Mouse (Mus musculus) forebrain, embryonic 11.5 days (tissue): ENCODE measurements around the gene Rps11. TPM values are rescaled to one million over a fixed set of nuclear protein-coding genes. Genes with fewer than 3 reads are reported as not detected.
"Not testable (repeated sequence)": the region's sequence is repeated elsewhere in the genome, so short reads cannot be mapped to it uniquely, and the experiment has no call there.

ENCODE experiments used
- ATAC-seq: fragments of 200-750 bp; cut with Nextera tagmentation; replicated peaks from 2 replicates; pipeline ENCODE4 v1.8.0; 2017; ENCODE audit warnings: moderate TSS enrichment; ENCODE audit not compliant: low FRiP score
- DNase-seq: peaks from one replicate; pipeline ENCODE4 v3.0.0-alpha.2; 2017; ENCODE audit warnings: low spot score
- H3K27ac ChIP-seq: fragments of 300-500 bp; sonication (generic); 2 replicates; pipeline ENCODE4 v1.5.1; 2014; ENCODE audit warnings: low read depth, low read length
- H3K27me3 ChIP-seq: fragments of 300-500 bp; sonication (generic); 2 replicates; pipeline ENCODE4 v1.6.1; 2014; ENCODE audit warnings: mild to moderate bottlenecking, low read length, mixed read lengths; ENCODE audit not compliant: control insufficient read depth, insufficient read depth
- H3K36me3 ChIP-seq: fragments of 300-500 bp; sonication (generic); 2 replicates; pipeline ENCODE4 v1.6.1; 2014; ENCODE audit warnings: mild to moderate bottlenecking, low read length, moderate library complexity, mixed read lengths; ENCODE audit not compliant: control insufficient read depth, insufficient read depth
- H3K4me1 ChIP-seq: fragments of 300-500 bp; sonication (generic); replicated peaks from 2 replicates; pipeline ENCODE4 v1.6.1; 2014; ENCODE audit warnings: low read length, mixed read lengths; ENCODE audit not compliant: control insufficient read depth, insufficient read depth
- H3K4me2 ChIP-seq: fragments of 300-500 bp; sonication (generic); 2 replicates; pipeline ENCODE4 v1.6.1; 2014; ENCODE audit warnings: low read depth, mild to moderate bottlenecking, low read length, moderate library complexity, mixed read lengths; ENCODE audit not compliant: severe bottlenecking
- H3K4me3 ChIP-seq: fragments of 300-500 bp; sonication (generic); 2 replicates; pipeline ENCODE4 v1.5.1; 2014; ENCODE audit warnings: low read depth, low read length
- H3K9ac ChIP-seq: fragments of 300-500 bp; sonication (generic); 2 replicates; pipeline ENCODE4 v1.6.1; 2014; ENCODE audit warnings: low read length
- H3K9me3 ChIP-seq: fragments of 300-500 bp; sonication (generic); 2 replicates; pipeline ENCODE4 v1.6.1; 2016; ENCODE audit warnings: low read length, mixed read lengths; ENCODE audit not compliant: control insufficient read depth
- WGBS: fragments of 180-500 bp; shearing (Covaris S2); extraction: QIAGEN DNeasy Blood & Tissue Kit; methylation state at CpG from one replicate; pipeline ENCODE4 v1.1.7; 2014; 5-methylcytosine and 5-hydroxymethylcytosine counted together
- polyA plus RNA-seq: library from polyadenylated mRNA; unstranded; fragments of >200 nt; fragmentation: Nextera tagmentation; extraction: Ambion mirVana; gene quantifications from 2 replicates; pipeline ENCODE4 v1.2.1, GENCODE M21; 2014

Gene Rps11
- polyA plus RNA-seq, 1 experiment from 2014 or later, result 1,481 TPM

DNA sequence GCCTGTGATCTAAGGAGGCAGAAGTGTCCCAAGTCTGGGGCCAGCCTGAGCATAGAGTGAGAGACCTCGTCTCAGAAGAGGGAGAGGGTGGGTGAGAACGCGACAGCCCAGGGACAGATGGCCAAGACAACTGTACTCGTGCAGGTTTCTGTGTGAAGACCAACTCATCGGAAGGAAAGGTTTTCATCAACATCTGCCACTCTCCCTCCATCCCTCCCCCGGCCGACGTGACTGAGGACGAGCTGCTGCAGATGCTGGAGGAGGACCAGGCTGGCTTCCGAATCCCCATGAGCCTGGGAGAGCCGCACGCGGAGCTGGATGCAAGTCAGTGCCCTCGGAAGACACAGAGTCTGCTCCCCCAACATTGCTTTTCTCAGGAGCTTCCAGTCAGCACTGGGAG lies 33.2 kb upstream of the Rps11 start:
- Histone ChIP-seq H3K4me1 (peaks cover 6% of the 10 kb centered on the region; the same call in 1 of the 2 replicates), H3K36me3 (no peaks in the 10 kb centered on the region), H3K27ac (no peak overlapping the region), H3K9ac (no peak overlapping the region), H3K4me2 (no peak overlapping the region), H3K4me3 (no peak overlapping the region), H3K9me3 (no peaks in the 10 kb centered on the region), H3K27me3 (no peaks in the 10 kb centered on the region; the same call in 1 of the 2 replicates)
- WGBS, result 90% methylated on average over 14 of the region's 14 CpGs
- ATAC-seq, result no peak
- DNase-seq, result no peak

DNA sequence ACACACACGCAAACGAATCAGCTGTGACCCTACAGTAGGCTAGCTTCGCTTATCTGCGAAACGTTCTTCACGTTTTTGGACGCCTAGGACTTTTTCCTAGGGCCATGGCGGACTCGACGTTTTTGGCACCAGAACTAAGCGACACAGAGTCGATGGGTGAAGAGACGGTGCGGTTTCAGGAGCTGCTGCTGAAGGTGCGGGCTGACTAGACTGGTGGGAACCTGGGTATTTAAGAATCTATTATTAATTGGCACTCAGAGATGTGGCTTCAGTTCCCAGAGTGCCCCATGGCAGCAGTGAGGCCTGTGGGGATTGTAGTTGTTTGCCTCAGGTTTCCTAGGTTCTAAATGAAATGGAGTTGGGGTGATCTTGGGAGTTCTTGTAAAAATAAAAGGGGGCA lies 32.0 kb upstream of the Rps11 start:
- H3K9me3 ChIP-seq, result no peaks in the 10 kb centered on the region
- no peak for ATAC-seq

DNA sequence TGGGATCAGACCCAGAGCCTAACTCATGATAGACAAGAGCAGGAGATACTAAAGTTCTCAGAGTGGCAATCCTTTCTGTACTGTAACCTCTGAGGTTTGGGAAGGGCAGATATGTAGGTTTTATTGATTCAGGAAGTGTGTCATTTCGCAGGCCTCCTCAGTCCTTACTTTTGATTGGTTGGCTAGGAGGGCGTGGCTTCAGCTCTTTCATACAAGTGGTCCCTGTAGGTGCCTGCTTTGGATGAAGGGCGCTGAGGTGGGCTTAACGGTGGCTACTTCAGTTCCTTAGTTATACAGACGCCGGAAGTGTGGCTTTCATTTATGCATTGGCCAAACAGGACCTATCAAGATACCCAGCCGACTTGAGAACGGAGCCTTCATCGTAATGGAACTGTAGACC lies 31.4 kb upstream of the Rps11 start:
- Histone ChIP-seq H3K4me2 (no peak overlapping the region), H3K9ac (no peak overlapping the region), H3K27me3 (no peaks in the 10 kb centered on the region), H3K4me3 (no peak overlapping the region), H3K27ac (no peak overlapping the region), H3K36me3 (no peaks in the 10 kb centered on the region), H3K9me3 (no peaks in the 10 kb centered on the region), H3K4me1 (peaks cover 4% of the 10 kb centered on the region; the same call in 1 of the 2 replicates)
- WGBS, result 87% methylated on average over 9 of the region's 9 CpGs
- ATAC-seq (no peak), DNase-seq (no peak)

More for the DNA sequence above, 32.0 kb upstream of the Rps11 start:
- Histone ChIP-seq H3K27ac (no peak overlapping the region), H3K4me2 (no peak overlapping the region), H3K9ac (no peak overlapping the region), H3K27me3 (no peaks in the 10 kb centered on the region), H3K36me3 (no peaks in the 10 kb centered on the region), H3K4me1 (peaks cover 4% of the 10 kb centered on the region; the same call in 1 of the 2 replicates), H3K4me3 (no peak overlapping the region)
- no peak for DNase-seq
- 96% methylated on average over 15 of the region's 15 CpGs for WGBS

DNA sequence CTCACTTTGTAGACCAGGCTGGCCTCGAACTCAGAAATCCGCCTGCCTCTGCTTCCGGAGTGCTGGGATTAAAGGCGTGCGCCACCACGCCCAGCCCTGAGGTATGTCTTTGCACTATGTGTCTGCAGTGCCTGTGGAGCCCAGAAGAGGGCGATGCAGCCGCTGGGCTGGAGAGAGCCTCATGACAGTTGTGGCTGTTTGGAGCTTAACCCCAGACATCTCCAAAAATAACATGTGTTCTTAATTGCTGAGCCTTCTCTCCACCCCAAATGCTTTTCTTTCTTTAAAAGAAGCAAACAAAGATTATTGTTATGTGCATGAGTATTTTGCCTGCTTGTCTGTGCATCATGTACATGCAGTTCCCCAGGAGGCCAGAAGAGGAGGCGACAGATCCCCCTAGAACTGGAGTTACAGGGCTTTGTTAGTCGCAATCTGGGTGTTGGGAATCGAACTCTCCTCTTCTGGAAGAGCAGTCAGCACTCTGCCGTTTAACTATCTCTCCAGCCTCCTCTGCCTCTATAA lies 30.8 kb upstream of the Rps11 start:
- H3K27ac ChIP-seq, result no peak overlapping the region
- H3K4me3 ChIP-seq, result peak overlapping the region; percentile 58
- no peaks in the 10 kb centered on the region for H3K27me3 ChIP-seq
- H3K9me3 ChIP-seq, result no peaks in the 10 kb centered on the region
- no peak overlapping the region for H3K9ac ChIP-seq
- H3K36me3 ChIP-seq, result no peaks in the 10 kb centered on the region
- peaks cover 4% of the 10 kb centered on the region; the same call in 1 of the 2 replicates for H3K4me1 ChIP-seq
- WGBS, result 82% methylated on average over 12 of the region's 12 CpGs
- no peak for ATAC-seq
- DNase-seq, result no peak
- peak overlapping the region; percentile 40 for H3K4me2 ChIP-seq

DNA sequence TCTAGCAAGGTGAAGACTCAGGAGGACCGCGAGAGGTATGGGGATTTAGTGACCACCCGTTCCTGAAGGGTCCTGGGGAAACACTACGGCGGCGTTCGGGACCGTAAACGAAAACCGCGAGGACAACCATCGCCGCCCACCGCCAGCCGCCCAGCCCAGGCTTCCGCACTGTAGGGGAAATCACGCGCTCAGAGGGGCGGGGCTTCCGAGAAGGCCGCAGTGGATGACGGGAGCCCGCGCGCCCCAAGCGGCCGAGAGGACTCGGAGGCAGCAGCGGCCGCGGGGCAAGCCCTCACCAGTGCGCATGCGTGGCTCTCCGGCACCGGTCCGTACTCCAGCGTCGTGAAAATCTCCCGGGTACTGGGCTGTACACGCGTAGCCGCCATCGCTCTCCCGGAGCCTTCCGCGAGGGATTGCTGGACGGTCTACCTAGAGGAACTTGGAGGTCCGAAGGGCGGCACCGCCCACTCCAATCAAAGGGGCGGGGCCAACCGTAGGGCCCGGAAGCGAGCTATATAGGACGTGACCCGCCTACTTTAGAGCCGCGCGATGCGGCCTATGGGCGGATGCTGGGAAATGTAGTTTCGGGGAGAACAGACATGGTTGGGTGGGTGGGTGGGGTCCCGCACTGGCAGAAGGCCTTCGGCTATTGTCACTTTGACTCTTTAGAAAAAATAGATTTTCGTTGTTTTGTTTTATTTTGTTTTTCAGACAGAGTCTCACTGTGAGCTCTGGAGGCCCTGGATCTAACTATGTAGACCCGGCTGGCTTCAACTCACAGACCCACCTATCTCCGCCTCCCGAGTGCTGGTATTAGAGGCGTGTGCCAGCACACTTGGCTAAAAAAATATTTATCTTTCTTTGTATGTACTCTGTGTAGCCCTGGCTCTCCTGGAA lies 30.1 kb upstream of the Rps11 start, which contains the start of the genes Pih1d1 and Aldh16a1:
Gene Pih1d1, plus strand, starts transcription at position 208 of the 897 bp plus-strand sequence.
Gene Aldh16a1, minus strand, starts transcription at position 489 of the 897 bp plus-strand sequence.
- peak within 1 kb of the TSS; percentile 75 for H3K27ac ChIP-seq
- H3K4me1 ChIP-seq, result peaks cover 4% of the 10 kb centered on the region; the same call in 1 of the 2 replicates
- no peaks in the 10 kb centered on the region for H3K9me3 ChIP-seq
- H3K27me3 ChIP-seq, result no peaks in the 10 kb centered on the region
- no peaks in the 10 kb centered on the region for H3K36me3 ChIP-seq
- peak within 1 kb of the TSS; percentile 87 for H3K4me2 ChIP-seq
- DNase-seq (peak; percentile 99), ATAC-seq (peak; percentile 96)
- peak within 1 kb of the TSS; percentile 58 for H3K4me3 ChIP-seq
- WGBS, result 6% methylated on average over 68 of the region's 69 CpGs
- H3K9ac ChIP-seq, result peak within 1 kb of the TSS; percentile 81

DNA sequence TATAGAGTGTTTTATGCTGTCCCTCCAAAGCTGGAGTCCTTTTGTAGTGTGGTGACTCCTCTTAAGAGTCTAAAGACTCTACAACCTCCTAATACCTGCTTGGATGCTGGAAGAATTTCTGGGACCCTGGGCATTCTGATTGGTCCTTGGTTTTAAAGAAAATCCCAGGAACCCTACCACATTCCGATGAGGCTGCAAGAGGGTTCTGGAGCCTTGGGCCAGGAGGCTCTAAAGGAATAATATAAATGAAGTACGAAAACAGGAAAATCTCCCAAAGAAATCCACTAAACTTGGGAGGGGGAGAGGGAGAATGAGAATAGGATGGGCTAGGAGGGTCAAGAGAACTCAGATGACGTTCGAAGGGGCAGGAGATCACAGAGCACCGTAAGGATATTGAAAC lies 29.3 kb upstream of the Rps11 start:
- ATAC-seq (no peak), DNase-seq (no peak)
- 4% methylated on average over 5 of the region's 5 CpGs for WGBS
- peak overlapping the region; percentile 75; the same call in 1 of the 2 replicates for H3K27ac ChIP-seq
- peak overlapping the region; percentile 81 for H3K9ac ChIP-seq
- H3K4me3 ChIP-seq, result peak overlapping the region; percentile 58
- H3K9me3 ChIP-seq, result no peaks in the 10 kb centered on the region
- H3K27me3 ChIP-seq, result no peaks in the 10 kb centered on the region
- no peaks in the 10 kb centered on the region for H3K36me3 ChIP-seq
- peaks cover 4% of the 10 kb centered on the region; the same call in 1 of the 2 replicates for H3K4me1 ChIP-seq
- peak overlapping the region; percentile 87 for H3K4me2 ChIP-seq

DNA sequence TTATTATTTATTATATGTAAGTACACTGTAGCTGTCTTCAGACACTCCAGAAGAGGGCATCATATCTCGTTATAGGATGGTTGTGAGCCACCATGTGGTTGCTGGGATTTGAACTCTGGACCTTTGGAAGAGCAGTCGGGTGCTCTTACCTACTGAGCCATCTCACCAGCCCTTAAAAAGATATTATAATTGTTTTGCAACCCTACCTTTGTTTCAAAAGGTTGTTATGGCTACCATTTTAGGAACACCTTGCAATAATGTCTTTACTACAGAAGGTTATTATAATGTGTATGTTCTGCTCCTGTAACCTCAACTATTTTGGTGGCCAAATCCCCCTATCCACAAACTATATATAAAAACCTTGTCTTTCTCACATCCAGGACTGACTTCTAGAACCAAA lies 28.8 kb upstream of the Rps11 start:
- not testable (repeated sequence) for H3K27ac ChIP-seq, DNase-seq, H3K27me3 ChIP-seq, H3K4me3 ChIP-seq, ATAC-seq, H3K9ac ChIP-seq, H3K9me3 ChIP-seq, H3K4me1 ChIP-seq, H3K36me3 ChIP-seq
- peak overlapping the region; percentile 87; the same call in 1 of the 2 replicates for H3K4me2 ChIP-seq
- 98% methylated on average over 2 of the region's 2 CpGs for WGBS

DNA sequence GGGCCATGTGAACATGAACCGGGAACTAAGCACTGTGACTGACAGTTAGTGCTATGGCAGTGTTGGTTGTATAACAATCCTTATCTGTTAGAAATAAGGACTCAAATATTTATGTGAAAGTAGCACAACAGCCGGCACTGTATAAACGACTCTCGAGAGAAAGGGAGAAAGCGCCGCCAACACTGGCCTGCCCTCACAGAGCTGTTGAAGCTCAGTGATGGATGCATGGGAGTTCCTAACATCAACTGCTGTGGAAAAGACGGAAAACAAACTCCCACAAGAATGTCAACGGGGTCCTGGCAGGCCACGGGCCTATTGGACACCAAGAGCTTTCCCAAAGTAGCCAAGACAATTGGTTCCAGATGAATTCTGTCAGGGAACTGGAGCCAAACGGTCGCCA lies 27.1 kb upstream of the Rps11 start:
- H3K27ac ChIP-seq, result no peak overlapping the region
- H3K9ac ChIP-seq, result no peak overlapping the region
- H3K9me3 ChIP-seq, result no peaks in the 10 kb centered on the region
- H3K36me3 ChIP-seq, result no peaks in the 10 kb centered on the region; the same call in 1 of the 2 replicates
- no peak for DNase-seq
- peaks cover 4% of the 10 kb centered on the region; the same call in 1 of the 2 replicates for H3K4me1 ChIP-seq
- ATAC-seq, result no peak
- H3K27me3 ChIP-seq, result no peaks in the 10 kb centered on the region
- H3K4me3 ChIP-seq, result no peak overlapping the region
- H3K4me2 ChIP-seq, result no peak overlapping the region
- 76% methylated on average over 11 of the region's 11 CpGs for WGBS
